Mouse (Mus musculus) lung, postnatal 0 days (tissue): ENCODE measurements at regions not wholly inside any gene's neighbourhood (a gene's known extent, or its start where the extent isn't known, plus 50 kb on each side); places are given as distances from the start of the nearest gene placed in this dataset.

Source experiments
- CTCF ChIP-seq: IDR thresholded peaks from 2 replicates; pipeline ENCODE4 v1.5.1; 2016; ENCODE audit warnings: antibody characterized with exemption, mild to moderate bottlenecking
- EP300 ChIP-seq: IDR thresholded peaks from 2 replicates; pipeline ENCODE4 v1.6.1; 2016; ENCODE audit warnings: antibody characterized with exemption, mild to moderate bottlenecking, control low read depth

DNA sequence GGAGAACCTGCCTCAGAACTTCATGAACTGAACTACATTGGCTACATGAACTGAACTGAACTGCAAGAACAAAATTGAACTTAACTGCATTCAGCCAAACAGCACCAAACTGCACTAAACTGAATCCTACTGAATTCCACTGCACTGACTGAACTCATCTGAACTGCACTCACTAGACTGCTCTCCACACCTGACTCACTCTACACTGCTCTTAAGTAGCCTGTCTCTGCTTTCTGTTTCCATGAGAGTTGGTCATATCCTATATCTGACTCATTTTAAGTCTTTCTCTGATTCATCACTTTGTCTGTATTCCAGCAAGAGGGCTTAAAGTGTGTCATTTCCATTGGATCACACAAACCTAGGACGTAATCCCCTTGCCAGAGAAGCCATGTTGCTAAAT, 490.1 kb downstream of the Prdm13 start:
- TF ChIP-seq CTCF, result no peak
- TF ChIP-seq EP300, result no peak
